Mouse (Mus musculus) lung, postnatal 36 days (tissue): Measurements from ENCODE around the gene 2200002J24Rik.
"Not testable (repeated sequence)": the region's sequence is repeated elsewhere in the genome, so short reads cannot be mapped to it uniquely, and the experiment has no call there.

Source experiments
- DNase-seq: peaks from one replicate; pipeline ENCODE4 v3.0.0; 2022; ENCODE audit warnings: mixed read lengths

Gene 2200002J24Rik

DNA sequence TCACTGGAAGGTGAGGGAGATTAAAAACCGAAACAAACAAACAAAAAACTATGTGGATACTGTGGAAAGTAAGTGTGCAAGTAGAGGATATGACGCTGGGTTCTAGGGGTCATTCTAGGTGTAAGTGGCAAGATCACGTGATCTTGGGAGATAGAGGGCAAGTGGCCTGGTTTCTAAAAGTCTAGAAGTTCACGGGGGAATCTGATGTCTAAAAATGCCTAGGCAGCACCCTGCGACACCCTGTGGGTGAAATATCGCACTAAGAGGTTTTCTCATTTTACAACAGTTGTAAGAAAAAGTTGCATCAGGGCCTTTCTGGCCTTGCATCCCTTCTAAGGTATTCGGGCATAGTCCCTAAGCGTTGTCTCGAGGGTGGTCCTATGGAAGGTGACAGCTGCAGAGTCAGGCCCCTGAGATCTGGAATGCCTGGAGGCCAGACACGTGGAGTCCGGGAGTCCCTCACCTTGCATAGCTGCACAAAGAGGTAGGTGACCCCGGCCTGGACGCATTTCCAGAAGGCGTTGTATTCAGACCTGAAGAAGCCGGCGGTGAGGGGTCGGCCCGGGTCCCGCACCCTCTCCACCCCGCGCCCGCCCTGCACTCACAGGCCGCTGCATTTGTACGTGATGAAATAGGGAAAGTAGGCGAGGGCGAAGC is 30.1 kb downstream of the 2200002J24Rik start:
- DNase-seq: peak; percentile 10

DNA sequence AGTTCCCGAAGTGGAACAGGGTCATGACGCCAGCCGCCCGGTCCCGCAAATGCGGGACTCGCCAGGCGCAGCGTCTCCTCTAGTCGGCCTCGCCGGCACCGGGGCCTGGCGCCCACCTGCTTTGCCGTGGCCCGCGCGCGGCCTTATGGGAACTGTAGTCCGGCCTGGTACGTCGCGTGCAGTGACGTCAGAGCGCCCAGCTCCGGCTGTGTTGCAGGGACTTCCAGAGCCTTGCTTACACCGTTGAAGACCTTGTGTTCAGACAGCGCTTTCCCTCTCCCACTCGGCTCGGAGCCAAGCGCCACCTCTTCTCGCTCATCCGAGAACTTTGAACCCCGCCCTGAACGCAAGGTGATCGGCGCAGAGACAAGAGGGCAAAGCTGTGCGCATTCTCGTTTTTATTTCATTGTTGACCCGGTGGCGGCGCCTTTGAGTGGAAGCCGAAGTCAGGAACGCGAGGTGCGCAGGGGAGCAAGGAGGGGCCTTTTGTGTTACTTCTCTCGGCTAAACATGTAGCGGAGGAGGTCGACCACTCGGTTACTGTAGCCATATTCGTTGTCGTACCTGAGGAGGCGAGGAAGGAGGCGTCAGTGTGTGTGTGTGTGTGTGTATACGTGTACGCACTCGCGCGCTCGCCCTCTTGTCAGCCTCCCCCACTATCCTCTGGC is 30.8 kb downstream of the 2200002J24Rik start, which contains the start of gene Tmem147:
TSS of gene Tmem147 (minus strand) at position 145 of the 668 bp plus-strand sequence.
- DNase-seq: peak; percentile 97

DNA sequence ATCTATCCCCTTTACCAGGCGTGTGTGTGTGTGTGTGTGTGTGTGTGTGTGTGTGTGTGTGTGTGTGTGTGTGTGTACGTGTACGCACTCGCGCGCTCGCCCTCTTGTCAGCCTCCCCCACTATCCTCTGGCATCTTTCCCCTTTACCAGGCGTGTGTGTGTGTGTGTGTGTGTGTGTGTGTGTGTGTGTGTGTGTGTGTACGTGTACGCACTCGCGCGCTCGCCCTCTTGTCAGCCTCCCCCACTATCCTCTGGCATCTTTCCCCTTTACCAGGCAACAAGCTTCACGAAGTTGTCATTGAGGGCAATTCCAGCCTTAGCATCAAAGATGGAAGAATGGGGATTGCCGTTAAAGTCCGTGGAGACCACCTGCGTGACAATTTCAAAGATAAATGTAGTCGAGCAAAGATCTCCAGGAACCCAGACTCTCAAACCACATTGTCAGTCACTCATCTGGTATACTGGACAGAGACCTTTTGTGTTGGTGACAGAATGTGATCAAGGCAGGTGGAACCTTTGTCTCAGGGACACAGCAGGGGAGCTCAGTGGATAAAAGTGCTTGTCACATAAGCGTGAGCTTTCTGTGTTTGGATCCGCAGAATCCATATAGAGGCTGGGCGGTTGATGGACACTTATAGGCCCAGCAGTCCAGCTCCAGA is 31.5 kb downstream of the 2200002J24Rik start:
- not testable (repeated sequence) for DNase-seq

DNA sequence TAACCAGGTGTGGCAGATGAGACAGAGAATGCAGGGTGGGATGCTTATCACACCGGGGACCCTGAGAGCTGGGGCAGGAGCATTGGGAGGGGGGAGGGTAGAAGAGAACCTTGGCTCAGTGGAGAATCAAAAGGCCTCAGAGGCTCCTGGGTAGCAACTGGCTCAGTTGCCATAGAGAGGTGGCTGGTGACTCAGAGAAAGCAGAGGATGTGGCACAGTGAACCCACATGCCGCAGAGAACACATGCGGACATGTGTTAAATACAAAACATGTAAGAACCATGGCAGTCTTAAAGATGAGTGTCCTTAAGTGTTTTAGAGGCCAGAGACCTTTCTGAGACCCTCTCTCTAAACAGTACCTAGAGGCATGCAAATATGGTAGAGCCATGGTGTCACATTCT is 37.5 kb downstream of the 2200002J24Rik start:
- DNase-seq: no peak

DNA sequence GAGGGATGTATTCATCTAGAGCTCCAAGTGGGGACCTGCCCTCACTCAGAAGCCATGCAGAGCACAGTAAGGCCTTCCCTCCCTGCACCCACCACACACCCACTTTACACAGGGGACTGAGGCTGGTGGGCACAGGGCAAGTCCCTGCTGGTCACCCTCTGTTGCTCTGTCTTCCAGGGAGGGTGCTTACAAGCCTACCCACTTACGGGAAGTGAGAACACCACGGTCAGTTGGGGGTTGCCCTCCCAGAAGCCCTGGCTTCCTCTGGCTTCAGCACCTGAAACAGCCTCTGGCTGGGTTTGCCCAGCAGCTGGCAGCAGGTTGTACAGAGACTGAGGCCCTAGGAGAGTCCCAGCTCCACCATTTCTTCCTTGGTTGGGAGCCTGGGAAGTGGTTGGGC is 43.8 kb downstream of the 2200002J24Rik start:
- DNase-seq: not testable (repeated sequence)

DNA sequence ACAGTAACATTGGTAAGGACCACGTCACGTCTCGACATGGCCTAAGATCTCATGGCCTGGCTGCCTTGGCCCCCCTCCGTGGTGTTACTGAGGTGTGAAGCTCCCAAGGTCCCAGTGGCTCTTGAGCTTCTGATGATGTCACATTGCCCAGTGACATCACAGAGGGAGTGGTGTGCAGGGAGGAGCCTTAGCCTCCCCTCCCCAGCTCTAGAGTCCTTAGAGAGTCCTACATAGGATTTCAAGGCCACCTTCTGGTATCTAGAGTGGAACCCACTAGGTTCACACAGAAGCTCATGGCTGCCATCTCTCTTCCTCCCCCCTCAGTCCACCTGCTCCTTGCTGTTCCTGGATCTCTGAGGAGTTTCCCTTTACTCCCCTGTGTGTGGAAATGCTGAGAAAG is 44.9 kb downstream of the 2200002J24Rik start, which contains the start of gene Gapdhs:
TSS of gene Gapdhs (minus strand) at position 65 of the 400 bp plus-strand sequence.
- not testable (repeated sequence) for DNase-seq

DNA sequence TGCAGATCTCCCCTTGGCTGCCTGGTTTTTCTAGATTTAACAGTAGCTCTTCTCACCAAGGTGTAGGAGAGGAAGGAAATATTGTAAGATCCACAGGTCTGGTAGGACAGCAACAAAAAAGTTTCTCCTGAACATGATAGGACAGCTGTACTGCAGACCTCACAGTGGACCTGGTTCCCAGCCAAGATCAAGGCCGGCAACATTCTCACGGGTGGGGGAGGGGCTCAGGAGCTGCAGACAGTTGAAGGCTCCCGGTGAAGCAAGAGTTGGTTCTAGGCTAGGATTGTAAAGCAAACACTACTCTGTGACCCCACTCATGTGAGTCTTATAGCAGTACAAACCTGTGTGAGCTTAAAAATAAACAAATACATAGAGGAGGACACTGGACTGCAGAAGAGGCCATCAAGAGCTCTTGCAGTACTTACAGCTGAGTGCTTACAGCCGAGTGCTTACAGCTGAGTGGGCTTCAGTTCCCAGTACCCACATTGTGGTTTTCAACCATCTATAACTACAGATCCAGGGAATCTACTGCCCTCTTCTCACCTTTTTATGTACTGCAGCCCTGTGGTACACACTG is 45.4 kb downstream of the 2200002J24Rik start:
- peak; percentile 85 for DNase-seq

DNA sequence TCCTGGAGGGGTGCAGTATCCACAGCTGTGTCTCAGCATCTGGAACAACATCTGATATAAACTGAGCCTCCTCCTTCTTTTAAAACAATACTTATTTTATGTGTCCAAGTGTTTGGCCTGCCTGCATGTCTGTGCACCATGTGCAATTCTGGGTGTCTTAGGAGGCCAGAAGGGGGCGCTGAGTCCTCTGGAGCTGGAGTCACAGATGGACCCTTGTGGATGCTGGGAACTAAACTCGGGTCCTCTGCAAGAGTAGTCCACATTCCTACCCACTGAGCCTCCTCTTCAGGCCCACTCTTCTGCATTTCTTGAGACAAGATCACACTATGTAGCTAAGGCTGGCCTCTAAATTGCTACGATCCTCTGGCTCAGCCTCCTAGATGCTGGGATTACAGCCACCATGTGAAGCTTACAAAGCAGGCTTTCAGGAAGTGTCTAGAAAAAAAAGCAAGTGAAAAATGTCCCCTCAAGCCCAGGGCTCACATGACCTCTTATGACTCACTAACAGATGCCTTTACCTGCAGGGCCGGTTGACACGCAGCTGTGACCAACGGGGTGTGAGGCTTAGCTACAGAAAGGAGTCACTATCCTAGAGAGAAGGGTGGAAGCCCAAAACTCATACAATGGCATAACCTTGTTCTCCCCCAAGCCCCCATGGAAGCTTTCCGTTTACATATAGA is 48.9 kb downstream of the 2200002J24Rik start:
- no peak for DNase-seq
